Mouse (Mus musculus) gastrocnemius, adult 8-10 months (tissue): ENCODE measurements around the gene Vmn2r34. TPM values are rescaled to one million over a fixed set of nuclear protein-coding genes. Genes with fewer than 3 reads are reported as not detected.
"Not testable (repeated sequence)": the region's sequence is repeated elsewhere in the genome, so short reads cannot be mapped to it uniquely, and the experiment has no call there.

ENCODE experiments used
- DNase-seq, 2 experiments: peaks; one replicate each; pipeline ENCODE4 v3.0.0; 2022; ENCODE audit warnings: low spot score in 2 of 2
- total RNA-seq, 4 experiments: library from RNA; stranded (reverse); gene quantifications; 2 replicates each; pipeline ENCODE4 v1.2.4; 2022

The Vmn2r34 gene
- not detected for total RNA-seq

- DNase-seq, result not testable (repeated sequence)
Observed at GRCm38 (mm10) chr7:7689413-7689812, at the start of gene Vmn2r34. Vmn2r34 (minus strand) TSS chr7:7689513.

GRCm38 (mm10) chr7:7674032-7674431 lies 15.3 kb downstream of the Vmn2r34 start:
- DNase-seq, result not testable (repeated sequence)

Other genes with a start within 250 kb of the Vmn2r34 start
- not detected for gene Vmn2r32, start 209.5 kb downstream of the Vmn2r34 start, total RNA-seq
- not detected for gene Vmn2r33, start 122.7 kb downstream of the Vmn2r34 start, total RNA-seq
- gene Vmn2r35, start 130.4 kb upstream of the Vmn2r34 start, total RNA-seq, result not detected
- not detected for gene Vmn2r36, start 213.0 kb upstream of the Vmn2r34 start, total RNA-seq